Mouse (Mus musculus) embryonic facial prominence, embryonic 11.5 days (tissue): Measurements from ENCODE around the gene Arxes2. TPM values are rescaled to one million over a fixed set of nuclear protein-coding genes. Genes with fewer than 3 reads are reported as not detected.
A peak's percentile ranks its signal among the peaks of the same experiment; 100 is the strongest.
"Not testable (repeated sequence)": the region's sequence is repeated elsewhere in the genome, so short reads cannot be mapped to it uniquely, and the experiment has no call there.

Source experiments
- ATAC-seq: fragments of 200-750 bp; cut with Nextera tagmentation; replicated peaks from 2 replicates; pipeline ENCODE4 v1.8.0; 2017; ENCODE audit warnings: low read depth; ENCODE audit not compliant: insufficient number of reproducible peaks, low FRiP score, low TSS enrichment
- DNase-seq: peaks from one replicate; pipeline ENCODE4 v3.0.0-alpha.2; 2015; ENCODE audit warnings: low spot score
- H3K27ac ChIP-seq: fragments of 300-500 bp; sonication (generic); replicated peaks from 2 replicates; pipeline ENCODE4 v1.5.1; 2014; ENCODE audit warnings: mild to moderate bottlenecking, low read depth, low read length, control low read depth
- H3K27me3 ChIP-seq: fragments of 300-500 bp; sonication (generic); 2 replicates; pipeline ENCODE4 v1.6.1; 2014; ENCODE audit warnings: mild to moderate bottlenecking, low read length, moderate library complexity, mixed read lengths; ENCODE audit not compliant: control insufficient read depth, insufficient read depth
- H3K36me3 ChIP-seq: fragments of 300-500 bp; sonication (generic); replicated peaks from 2 replicates; pipeline ENCODE4 v1.6.1; 2014; ENCODE audit warnings: low read depth, mild to moderate bottlenecking, low read length, moderate library complexity, mixed read lengths; ENCODE audit not compliant: control insufficient read depth, insufficient read depth
- H3K4me1 ChIP-seq: fragments of 300-500 bp; sonication (generic); 2 replicates; pipeline ENCODE4 v1.6.1; 2014; ENCODE audit warnings: low read length, mixed read lengths; ENCODE audit not compliant: control insufficient read depth, insufficient read depth
- H3K4me2 ChIP-seq: fragments of 300-500 bp; sonication (generic); 2 replicates; pipeline ENCODE4 v1.6.1; 2014; ENCODE audit warnings: low read depth, mild to moderate bottlenecking, control low read depth, low read length, moderate library complexity
- H3K4me3 ChIP-seq: fragments of 300-500 bp; sonication (generic); 2 replicates; pipeline ENCODE4 v1.5.1; 2014; ENCODE audit warnings: low read depth, low read length, control low read depth
- H3K9ac ChIP-seq: fragments of 300-500 bp; sonication (generic); replicated peaks from 2 replicates; pipeline ENCODE4 v1.6.1; 2014; ENCODE audit warnings: mild to moderate bottlenecking, control low read depth, low read length
- H3K9me3 ChIP-seq: fragments of 300-500 bp; sonication (generic); replicated peaks from 2 replicates; pipeline ENCODE4 v1.6.1; 2016; ENCODE audit warnings: mild to moderate bottlenecking, low read length, inconsistent platforms, mixed read lengths; ENCODE audit not compliant: control insufficient read depth
- WGBS: fragments of 180-500 bp; shearing (Covaris S2); extraction: QIAGEN DNeasy Blood & Tissue Kit; methylation state at CpG from one replicate; pipeline ENCODE4 v1.1.7; 2014; 5-methylcytosine and 5-hydroxymethylcytosine counted together
- polyA plus RNA-seq: library from polyadenylated mRNA; unstranded; fragments of >200 nt; fragmentation: Nextera tagmentation; extraction: Ambion mirVana; gene quantifications from 2 replicates; pipeline ENCODE4 v1.2.1, GENCODE M21; 2014

Arxes2 gene
- polyA plus RNA-seq, 1 experiment from 2014 or later = 134 TPM

DNA sequence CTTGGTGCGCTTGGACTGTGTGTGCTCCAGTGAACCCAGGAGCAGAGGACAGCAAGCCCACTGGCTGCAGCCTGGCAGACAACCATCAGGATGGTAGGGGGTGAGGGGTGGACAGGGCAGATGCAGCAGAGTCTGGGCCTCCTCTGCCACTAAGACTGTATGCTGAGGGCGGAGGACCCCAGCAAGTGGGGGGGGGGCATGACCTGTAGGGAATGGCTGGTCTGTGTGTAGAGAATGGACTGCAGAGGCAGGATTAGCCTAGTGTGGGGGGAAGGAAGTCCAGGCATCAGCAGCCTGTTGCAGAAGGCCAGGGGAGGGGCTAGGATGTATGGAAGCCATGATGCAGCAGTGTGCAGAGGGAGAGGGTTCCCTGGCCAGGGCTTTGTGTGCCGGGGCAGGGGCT is 431 bp upstream of the Arxes2 start:
- not testable (repeated sequence) for H3K4me1 ChIP-seq, DNase-seq, H3K36me3 ChIP-seq, H3K9ac ChIP-seq, H3K4me3 ChIP-seq, H3K9me3 ChIP-seq, H3K27me3 ChIP-seq, H3K27ac ChIP-seq, H3K4me2 ChIP-seq
- ATAC-seq = peak; percentile 96
- 40% methylated on average over 2 of the region's 3 CpGs for WGBS

DNA sequence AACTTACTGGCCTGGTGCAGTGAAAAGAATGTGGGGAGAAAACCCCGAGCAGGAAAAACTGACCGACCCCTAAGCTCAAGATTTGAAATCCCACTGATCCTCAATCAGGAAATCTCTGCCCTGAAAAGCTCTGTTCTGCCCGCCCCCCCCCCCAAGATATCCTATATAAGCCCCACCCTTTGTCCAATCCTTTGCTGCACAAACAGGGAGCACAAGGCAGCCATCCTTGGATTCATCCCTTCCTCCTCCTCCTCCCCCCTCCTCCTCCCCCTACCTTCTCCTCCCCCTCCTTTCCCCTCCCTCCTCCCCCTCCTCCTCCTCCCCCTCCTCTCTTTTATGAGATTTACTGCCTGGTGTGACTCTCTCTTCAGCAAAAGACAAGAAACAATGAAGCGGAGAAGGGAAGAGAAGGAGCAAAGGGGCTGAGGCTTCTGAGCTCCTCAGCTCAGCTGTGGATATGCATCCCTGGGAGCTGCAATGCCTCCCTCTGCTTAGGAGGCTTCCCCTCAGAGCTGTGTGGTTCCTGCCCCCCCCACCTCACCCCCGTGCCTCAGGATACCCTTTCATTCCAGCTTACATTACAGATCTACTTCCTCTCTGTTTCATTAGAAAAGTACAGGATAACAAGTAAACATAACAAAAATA is 13.7 kb downstream of the Arxes2 start:
- Histone ChIP-seq H3K4me2 (no peak overlapping the region), H3K4me1 (no peaks in the 10 kb centered on the region), H3K9ac (no peak overlapping the region), H3K27ac (no peak overlapping the region), H3K27me3 (no peaks in the 10 kb centered on the region), H3K4me3 (no peak overlapping the region), H3K9me3 (no peaks in the 10 kb centered on the region), H3K36me3 (no peaks in the 10 kb centered on the region)
- 48% methylated on average over 4 of the region's 5 CpGs for WGBS
- DNase-seq (no peak), ATAC-seq (no peak)

DNA sequence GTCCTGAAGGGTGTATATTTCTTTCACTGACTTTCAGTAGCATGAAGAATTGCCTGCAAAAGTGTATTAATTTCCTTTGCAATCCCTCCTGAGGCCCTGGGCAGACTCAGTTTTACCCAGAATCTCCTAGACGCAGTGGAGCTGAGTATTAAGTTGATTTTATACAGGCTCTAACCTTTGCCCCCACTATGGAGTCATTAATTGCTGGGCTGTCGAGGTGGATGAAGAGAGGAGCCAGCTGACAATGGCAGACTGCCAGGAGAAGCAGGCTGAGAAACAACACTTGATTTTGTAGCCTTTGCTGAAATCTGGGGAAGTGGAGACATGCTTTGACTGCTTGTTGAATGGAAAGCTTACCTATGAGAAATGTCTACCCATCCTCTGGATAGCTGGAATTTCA is 20.8 kb downstream of the Arxes2 start:
- Histone ChIP-seq H3K4me3 (no peak overlapping the region), H3K9ac (no peak overlapping the region), H3K4me2 (no peak overlapping the region), H3K27me3 (no peaks in the 10 kb centered on the region), H3K9me3 (no peaks in the 10 kb centered on the region), H3K36me3 (no peaks in the 10 kb centered on the region), H3K27ac (no peak overlapping the region), H3K4me1 (no peaks in the 10 kb centered on the region)
- ATAC-seq (no peak), DNase-seq (peak; percentile 33)
- WGBS = 19% methylated on average over 2 of the region's 2 CpGs

DNA sequence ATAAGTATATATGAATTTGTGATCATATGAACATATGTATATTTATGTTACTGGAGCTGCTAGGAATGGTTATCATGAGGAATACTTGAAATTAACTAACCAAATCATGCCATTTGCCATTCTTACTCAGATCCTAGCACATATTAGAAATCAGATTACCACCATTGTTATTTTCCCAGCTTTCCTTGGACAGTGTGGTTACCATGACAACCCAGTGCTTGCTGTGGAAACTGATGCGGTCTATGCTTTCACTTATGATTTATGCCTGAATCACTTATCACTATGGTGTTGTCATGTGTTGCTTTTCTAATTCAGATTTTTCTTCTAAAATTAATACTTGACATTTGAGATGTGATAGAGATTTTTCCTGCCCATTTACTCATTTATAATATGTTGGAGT is 36.7 kb downstream of the Arxes2 start:
- Histone ChIP-seq H3K4me2 (no peak overlapping the region), H3K27ac (no peak overlapping the region), H3K9me3 (no peaks in the 10 kb centered on the region), H3K27me3 (no peaks in the 10 kb centered on the region), H3K4me3 (no peak overlapping the region), H3K4me1 (no peaks in the 10 kb centered on the region), H3K36me3 (no peaks in the 10 kb centered on the region), H3K9ac (no peak overlapping the region)
- DNase-seq = no peak
- no peak for ATAC-seq
- 72% methylated on average over 1 of the region's 1 CpGs for WGBS

DNA sequence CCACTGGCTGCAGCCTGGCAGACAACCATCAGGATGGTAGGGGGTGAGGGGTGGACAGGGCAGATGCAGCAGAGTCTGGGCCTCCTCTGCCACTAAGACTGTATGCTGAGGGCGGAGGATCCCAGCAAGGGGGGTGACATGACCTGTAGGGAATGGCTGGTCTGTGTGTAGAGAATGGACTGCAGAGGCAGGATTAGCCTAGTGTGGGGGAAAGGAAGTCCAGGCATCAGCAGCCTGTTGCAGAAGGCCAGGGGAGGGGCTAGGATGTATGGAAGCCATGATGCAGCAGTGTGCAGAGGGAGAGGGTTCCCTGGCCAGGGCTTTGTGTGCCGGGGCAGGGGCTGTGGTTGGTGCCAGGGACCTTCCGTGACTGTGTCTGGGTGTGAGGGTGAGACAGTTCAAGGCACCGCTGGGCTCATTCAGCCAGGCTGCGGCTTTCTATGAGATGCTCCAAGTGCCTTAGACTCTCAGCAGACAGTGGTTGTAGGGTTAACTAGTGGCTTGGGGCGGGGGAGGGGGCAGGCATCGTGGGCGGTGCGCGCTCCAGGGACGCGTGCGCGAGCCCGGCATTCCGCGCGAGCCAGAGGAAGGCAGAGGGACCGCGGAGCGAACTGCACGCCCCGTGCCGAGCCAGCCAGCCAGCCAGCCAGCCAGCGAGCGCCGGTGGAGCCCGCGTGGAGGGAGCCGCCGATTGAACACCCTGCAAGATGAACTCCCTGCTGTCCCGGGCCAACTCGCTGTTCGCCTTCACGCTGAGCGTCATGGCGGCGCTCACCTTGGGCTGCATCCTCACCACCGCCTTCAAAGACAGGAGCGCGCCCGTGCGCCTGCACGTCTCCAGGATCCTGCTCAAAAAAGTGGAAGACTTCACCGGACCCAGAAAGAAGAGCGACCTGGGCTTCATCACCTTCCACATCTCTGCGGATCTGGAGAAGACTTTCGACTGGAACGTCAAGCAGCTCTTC is 39.5 kb downstream of the Arxes2 start, which contains the start of gene Arxes1:
Gene Arxes1, plus strand, starts transcription at position 569 of the 965 bp plus-strand sequence.
- not testable (repeated sequence) for H3K9me3 ChIP-seq, H3K9ac ChIP-seq, H3K27me3 ChIP-seq, H3K27ac ChIP-seq, DNase-seq, H3K4me1 ChIP-seq, H3K36me3 ChIP-seq
- peak within 1 kb of the TSS; percentile 27 for H3K4me2 ChIP-seq
- WGBS = 50% methylated on average over 1 of the region's 49 CpGs
- H3K4me3 ChIP-seq = peak within 1 kb of the TSS; percentile 18
- ATAC-seq = peak; percentile 96

DNA sequence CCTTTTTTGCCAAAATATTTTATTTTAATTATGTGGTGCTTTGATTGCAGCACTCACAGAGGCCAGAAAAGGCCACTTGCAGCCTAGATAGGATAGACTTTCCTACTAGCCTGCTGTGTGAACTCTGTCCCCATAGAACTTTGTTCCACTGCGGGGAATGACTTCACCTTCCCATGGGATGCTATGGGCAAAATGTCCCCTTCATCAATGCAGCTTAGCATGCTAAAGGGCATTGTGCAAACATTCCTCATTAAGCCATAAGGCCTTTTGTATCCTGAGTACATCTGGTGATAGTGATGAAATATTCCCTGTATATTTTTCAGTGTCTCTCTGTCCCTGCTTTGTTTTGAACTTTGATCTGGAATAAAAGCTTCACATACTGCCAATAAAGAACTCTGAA is 50.1 kb downstream of the Arxes2 start:
- H3K9ac ChIP-seq = no peak overlapping the region
- no peak for ATAC-seq
- H3K4me1 ChIP-seq = no peaks in the 10 kb centered on the region
- WGBS = 86% methylated on average over 1 of the region's 1 CpGs
- no peak for DNase-seq
- no peak overlapping the region for H3K4me2 ChIP-seq
- no peaks in the 10 kb centered on the region for H3K9me3 ChIP-seq
- H3K27me3 ChIP-seq = no peaks in the 10 kb centered on the region
- no peak overlapping the region for H3K27ac ChIP-seq
- no peaks in the 10 kb centered on the region for H3K36me3 ChIP-seq
- H3K4me3 ChIP-seq = no peak overlapping the region

Other genes with a start within 250 kb of the Arxes2 start
- gene Bhlhb9, start 196.2 kb upstream of the Arxes2 start, polyA plus RNA-seq = 72.9 and 79.5 TPM in 2 replicates
- gene Gprasp2, start 154.8 kb upstream of the Arxes2 start, polyA plus RNA-seq = 35.2 and 35.4 TPM in 2 replicates
- gene Arxes1, start 39.5 kb downstream of the Arxes2 start, polyA plus RNA-seq = 49.4 and 50.8 TPM in 2 replicates
- 209 and 215 TPM in 2 replicates for gene Bex2, start 74.4 kb downstream of the Arxes2 start, polyA plus RNA-seq
- gene Nxf3, start 91.4 kb downstream of the Arxes2 start, polyA plus RNA-seq = 0.07 TPM in 1 of 2 replicates, not detected in the other
- 93.9 and 103 TPM in 2 replicates for gene Bex4, start 145.2 kb downstream of the Arxes2 start, polyA plus RNA-seq
- gene Tceal8, start 178.5 kb downstream of the Arxes2 start, polyA plus RNA-seq = 268 and 299 TPM in 2 replicates
- 2.4 and 3.1 TPM in 2 replicates for gene Tceal5, start 210.1 kb downstream of the Arxes2 start, polyA plus RNA-seq
- 1.9 and 2.6 TPM in 2 replicates for gene Tceal7, start 221.0 kb downstream of the Arxes2 start, polyA plus RNA-seq
- gene Bex1, start 221.7 kb downstream of the Arxes2 start, polyA plus RNA-seq = 90.5 and 96.0 TPM in 2 replicates